Mouse (Mus musculus) E14TG2a.4 (cell line): ENCODE measurements around the gene Ei24.

Source experiments
- CTCF ChIP-seq: conservative IDR thresholded peaks from 2 replicates; pipeline ENCODE4 v1.5.1; 2014; ENCODE audit warnings: low read length
- POU5F1 ChIP-seq: IDR thresholded peaks from 2 replicates; pipeline ENCODE4 v1.6.1; 2014; ENCODE audit warnings: low read length, borderline replicate concordance

- TF ChIP-seq CTCF (no peak), POU5F1 (no peak)
These were observed 28.8 kb downstream of the Ei24 start for GRCm38 (mm10) chr9:36768156-36769047.
